Comparison of ENCODE assay signal across 7 mouse cellular contexts in genomic region chr2:120731167-120731862, GRCm38 (mm10).
DNase-seq lines count a peak whose midpoint lies in the region; ATAC-seq lines count a peak whose summit lies in the region.

No protein-coding gene starts in this region.

- H3K27me3 ChIP-seq in embryonic facial prominence, embryonic 10.5 days (replicated peaks; ENCODE audit: low read depth, poor library complexity, severe bottlenecking), result no peaks in the 10 kb centered on the region
- H3K27me3 ChIP-seq in limb, embryonic 11.5 days (ENCODE audit: control insufficient read depth, insufficient read depth, low read length), result no peaks in the 10 kb centered on the region
- H3K27me3 ChIP-seq in midbrain, embryonic 14.5 days (ENCODE audit: control insufficient read depth, insufficient read depth, low read length), result no peaks in the 10 kb centered on the region

- DNase-seq in adrenal gland, postnatal 10 days, result peak; percentile 98
- DNase-seq in embryonic facial prominence, embryonic 10.5 days (ENCODE audit: low spot score), result peak; percentile 97
- peak; percentile 99 for DNase-seq in heart, adult 11 months
- DNase-seq in kidney, adult 18-20 months, result peak; percentile 92
- DNase-seq in limb, embryonic 11.5 days (ENCODE audit: low spot score), result peak; percentile 94
- peak; percentile 96 for DNase-seq in midbrain, embryonic 14.5 days
- peak; percentile 88 to 93 for DNase-seq in spleen, adult 18-20 months

- ATAC-seq in limb, embryonic 11.5 days (ENCODE audit: insufficient number of reproducible peaks, low FRiP score, low TSS enrichment, low read depth), result peak; percentile 96
- peak; percentile 98 for ATAC-seq in midbrain, embryonic 14.5 days (ENCODE audit: low FRiP score, low TSS enrichment)

- H3K4me1 ChIP-seq in embryonic facial prominence, embryonic 10.5 days, result peaks cover 35% of the 10 kb centered on the region
- peaks cover 10% of the 10 kb centered on the region; the same call in 1 of the 2 replicates for H3K4me1 ChIP-seq in limb, embryonic 11.5 days (ENCODE audit: control insufficient read depth, insufficient read depth, low read length)
- H3K4me1 ChIP-seq in midbrain, embryonic 14.5 days (ENCODE audit: control insufficient read depth, insufficient read depth, low read length), result peaks cover 23% of the 10 kb centered on the region

- no peaks in the 10 kb centered on the region for H3K9me3 ChIP-seq in embryonic facial prominence, embryonic 10.5 days
- H3K9me3 ChIP-seq in limb, embryonic 11.5 days (ENCODE audit: control insufficient read depth, low read length), result no peaks in the 10 kb centered on the region
- H3K9me3 ChIP-seq in midbrain, embryonic 14.5 days (ENCODE audit: control insufficient read depth, low read length), result no peaks in the 10 kb centered on the region

- WGBS in embryonic facial prominence, embryonic 10.5 days, result under 1% methylated on average over 61 of the region's 61 CpGs
- under 1% methylated on average over 45 of the region's 61 CpGs for WGBS in limb, embryonic 11.5 days
- under 1% methylated on average over 61 of the region's 61 CpGs for WGBS in midbrain, embryonic 14.5 days

- H3K4me3 ChIP-seq in embryonic facial prominence, embryonic 10.5 days, result peak overlapping the region; percentile 100
- H3K4me3 ChIP-seq in limb, embryonic 11.5 days (ENCODE audit: low read depth, low read length), result peak overlapping the region; percentile 95
- H3K4me3 ChIP-seq in midbrain, embryonic 14.5 days (replicated peaks; ENCODE audit: low read depth, low read length), result peak overlapping the region; percentile 94

- H3K4me2 ChIP-seq in limb, embryonic 11.5 days (ENCODE audit: low read depth, severe bottlenecking), result peak overlapping the region; percentile 94
- peak overlapping the region; percentile 97 for H3K4me2 ChIP-seq in midbrain, embryonic 14.5 days (ENCODE audit: low read length)

- H3K9ac ChIP-seq in limb, embryonic 11.5 days (ENCODE audit: low read length), result peak overlapping the region; percentile 89
- H3K9ac ChIP-seq in midbrain, embryonic 14.5 days (replicated peaks; ENCODE audit: low read length), result peak overlapping the region; percentile 93

- H3K36me3 ChIP-seq in embryonic facial prominence, embryonic 10.5 days (replicated peaks), result peaks cover 26% of the 10 kb centered on the region
- peaks cover 10% of the 10 kb centered on the region; the same call in 1 of the 2 replicates for H3K36me3 ChIP-seq in limb, embryonic 11.5 days (ENCODE audit: control insufficient read depth, insufficient read depth, low read length)
- peaks cover 20% of the 10 kb centered on the region for H3K36me3 ChIP-seq in midbrain, embryonic 14.5 days (ENCODE audit: control insufficient read depth, insufficient read depth, low read length)

- peak overlapping the region; percentile 91 for H3K27ac ChIP-seq in embryonic facial prominence, embryonic 10.5 days (replicated peaks)
- H3K27ac ChIP-seq in limb, embryonic 11.5 days (replicated peaks; ENCODE audit: low read depth, low read length), result peak overlapping the region; percentile 83
- H3K27ac ChIP-seq in midbrain, embryonic 14.5 days (replicated peaks; ENCODE audit: low read depth, low read length), result peak overlapping the region; percentile 89

Comparison
In these comparisons a context has a peak if more than half of its experiments do, and no peak if none do; other contexts are left out.
1. Peak in every context shown above with its lines: DNase-seq, ATAC-seq, H3K4me3 ChIP-seq and H3K27ac ChIP-seq.